Mouse (Mus musculus) gastrocnemius, postnatal 4 days (tissue): ENCODE results near the gene Tmem190. TPM values are rescaled to one million over a fixed set of nuclear protein-coding genes. Genes with fewer than 3 reads are reported as not detected.

Source experiments
- DNase-seq, 2 experiments: peaks; one replicate each; pipeline ENCODE4 v3.0.0; 2021 to 2022; ENCODE audit warnings: low spot score in 2 of 2, mixed read lengths in 2 of 2
- long read RNA-seq, 2 experiments: library from polyadenylated mRNA; stranded (forward); transcript quantifications; one replicate each; pipeline ENCODE4 v2.0.0; 2021
- total RNA-seq, 2 experiments: library from RNA; stranded (reverse); gene quantifications; 2 replicates each; pipeline ENCODE4 v1.2.3; 2021

The Tmem190 gene
- not detected for total RNA-seq
- long read RNA-seq, experiment 1 = 0 reads
- long read RNA-seq, experiment 2 = 0 reads

- no peak for DNase-seq
These were observed at the start of gene Tmem190, which contains the start of gene Il11 for GRCm38 (mm10) chr7:4782759-4783158. Gene Tmem190 (plus strand): TSS chr7:4782937. Gene Il11 (minus strand): TSS chr7:4782859.

DNA sequence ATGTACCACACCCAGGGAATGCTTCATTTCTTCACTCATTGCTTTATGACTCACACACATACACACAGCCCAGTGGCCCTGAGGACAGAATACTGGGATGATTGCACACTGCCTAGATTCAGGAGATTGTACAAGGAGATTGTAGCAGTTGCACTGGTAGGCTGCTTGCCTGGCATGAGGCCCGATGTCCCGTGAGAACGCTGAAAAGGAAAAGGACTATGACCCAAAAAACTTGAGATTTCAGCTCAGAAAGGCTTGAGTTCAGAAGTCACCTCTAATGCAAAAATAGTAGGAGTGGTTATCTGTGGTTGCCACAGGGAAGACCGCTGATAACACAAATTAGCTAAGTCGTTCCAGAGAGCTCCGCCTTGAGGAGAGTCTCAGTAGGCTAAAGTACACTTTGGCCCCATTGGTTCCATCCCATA is 49.8 kb upstream of the Tmem190 start:
- no peak for DNase-seq

DNA sequence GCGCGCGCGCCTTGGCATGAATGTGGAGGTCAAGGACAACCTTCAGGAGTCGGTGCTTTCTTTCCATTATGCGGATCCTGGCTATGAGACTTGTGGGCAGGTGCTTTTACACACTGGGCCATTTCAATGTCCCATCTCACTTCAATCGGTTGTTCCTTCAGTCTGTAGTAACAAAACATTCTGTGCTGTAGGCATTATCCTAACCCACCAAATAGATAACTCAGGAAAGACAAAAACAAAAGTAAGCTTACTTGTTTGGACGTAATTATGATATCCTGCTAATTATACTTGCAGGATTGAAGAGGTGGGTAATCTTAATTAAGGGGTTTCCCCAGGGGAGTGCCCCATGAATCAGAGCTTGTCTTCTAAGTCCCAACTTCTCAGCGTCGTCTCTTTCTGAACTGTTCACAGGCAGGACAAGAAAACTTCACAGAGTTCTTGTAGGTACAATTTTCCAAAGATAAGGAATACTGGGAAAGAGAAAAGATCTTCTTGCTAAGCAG is 43.6 kb upstream of the Tmem190 start:
- no peak for DNase-seq

DNA sequence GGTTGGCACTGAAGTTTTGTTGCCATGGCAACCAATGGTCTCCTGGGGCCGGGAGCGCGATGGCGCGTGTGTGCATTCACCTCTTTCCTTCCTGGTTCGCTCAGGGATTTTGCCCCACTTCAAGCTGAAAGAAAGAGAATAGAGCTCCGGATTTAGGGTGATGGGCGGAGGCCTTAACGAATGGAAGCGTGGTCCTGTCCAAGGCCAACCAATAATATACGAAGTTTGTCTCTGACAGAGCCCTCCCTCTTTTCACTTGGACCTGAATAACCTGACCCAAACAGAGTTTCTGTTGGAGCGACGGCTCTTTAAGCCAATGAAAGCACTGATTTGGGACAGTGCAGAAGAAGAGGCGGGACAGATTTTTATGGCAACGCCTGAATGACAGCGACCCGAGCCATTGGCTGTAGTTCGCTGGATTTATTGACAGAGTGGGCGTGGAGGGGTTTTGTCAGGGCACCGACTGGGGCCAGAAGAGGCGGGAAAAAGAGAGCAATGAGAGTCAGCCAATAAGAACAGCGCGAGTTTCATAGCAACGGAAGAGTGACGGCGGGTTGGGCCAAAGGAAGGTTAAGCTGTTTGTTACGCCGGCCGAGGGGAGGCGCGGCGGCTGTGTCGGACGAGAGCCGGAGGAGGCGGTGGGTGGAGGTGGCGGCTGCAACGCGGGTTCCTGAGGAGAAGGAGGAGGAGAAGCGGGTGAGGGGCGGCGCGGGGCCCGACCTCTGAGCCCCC is 43.0 kb upstream of the Tmem190 start, which contains the start of gene Kmt5c:
Gene Kmt5c (plus strand): TSS at position 572 of the 732 bp plus-strand sequence.
- DNase-seq = peak; percentile 87 to 97

DNA sequence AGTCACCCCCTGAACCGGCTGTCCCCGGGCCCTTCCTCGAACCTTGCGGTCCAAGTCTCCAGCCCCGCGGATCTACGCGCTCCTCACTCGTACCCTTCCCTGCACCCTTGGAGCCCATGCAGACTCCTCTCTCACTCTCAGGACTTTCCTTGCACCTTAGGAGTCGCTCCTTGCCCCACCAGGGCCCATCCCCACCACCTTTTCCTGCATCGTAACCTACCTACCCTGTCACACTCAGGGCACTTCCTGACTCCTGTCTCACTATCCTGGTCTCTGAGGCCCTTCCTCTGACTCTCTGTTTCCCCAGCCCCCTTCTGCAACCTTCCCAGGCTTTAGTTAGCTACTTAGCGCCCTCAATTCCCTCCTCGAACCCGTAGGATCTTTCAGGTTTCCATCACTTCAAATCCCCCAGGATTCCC is 42.4 kb upstream of the Tmem190 start:
- no peak for DNase-seq

DNA sequence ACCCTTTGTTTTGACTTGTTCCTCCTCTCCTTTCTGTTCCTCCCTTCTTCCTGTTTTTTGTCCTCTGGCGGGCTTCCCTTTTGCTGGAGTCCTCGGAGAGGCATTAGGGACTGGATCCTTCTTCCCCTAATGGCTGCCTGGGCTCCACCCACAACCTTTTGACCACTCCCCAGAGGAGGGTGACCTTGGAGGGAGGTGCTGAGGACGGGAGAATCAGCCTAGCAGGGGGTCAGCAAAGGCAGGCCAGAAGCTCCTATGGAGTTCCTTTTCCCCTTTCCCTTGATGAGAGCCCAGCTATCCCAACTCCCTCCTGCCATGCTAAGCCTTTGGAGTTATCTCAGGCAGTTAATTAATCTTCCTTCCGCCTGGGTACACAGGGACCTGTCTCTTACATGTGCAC is 41.6 kb upstream of the Tmem190 start:
- peak in 1 of 2 experiments; percentile 55 for DNase-seq

GRCm38 (mm10) chr7:4741672-4742481 is 40.9 kb upstream of the Tmem190 start:
- DNase-seq = no peak

GRCm38 (mm10) chr7:4742482-4742819 is 40.3 kb upstream of the Tmem190 start:
- DNase-seq = no peak

GRCm38 (mm10) chr7:4743354-4743753 is 39.4 kb upstream of the Tmem190 start:
- no peak for DNase-seq

GRCm38 (mm10) chr7:4744886-4745285 is 37.9 kb upstream of the Tmem190 start:
- DNase-seq = no peak

DNA sequence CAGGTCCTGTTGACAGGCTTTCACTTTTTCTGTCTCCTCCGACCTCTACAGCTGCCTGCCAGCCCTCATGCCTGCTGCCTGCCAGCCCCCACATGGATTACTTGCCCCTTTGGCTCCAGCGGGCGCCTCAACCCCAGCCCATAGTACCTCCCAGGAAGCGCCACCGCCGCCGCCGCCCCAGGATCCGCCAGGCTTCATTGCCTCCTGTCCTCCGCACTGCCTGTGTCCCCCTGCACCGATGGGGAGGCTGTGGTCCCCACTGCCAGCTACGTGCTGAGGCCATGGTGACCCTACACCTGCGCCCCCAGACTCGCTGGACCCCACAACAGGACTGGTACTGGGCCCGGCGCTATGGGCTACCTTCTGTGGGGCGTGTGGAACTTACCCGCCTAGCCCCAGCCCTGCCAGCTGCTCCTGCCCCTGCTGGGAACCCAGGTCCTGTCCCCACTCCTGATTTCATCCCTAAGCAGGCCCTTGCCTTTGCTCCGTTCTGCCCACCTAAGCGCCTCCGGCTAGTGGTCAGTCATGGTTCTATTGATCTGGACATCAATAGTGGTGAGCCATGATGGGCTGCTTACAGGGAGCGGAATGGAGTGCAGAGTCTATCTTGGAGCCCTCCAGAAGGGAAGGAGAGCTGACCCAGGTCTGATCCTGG is 36.3 kb upstream of the Tmem190 start:
- no peak for DNase-seq

GRCm38 (mm10) chr7:4747156-4747899 is 35.4 kb upstream of the Tmem190 start:
- DNase-seq = no peak

DNA sequence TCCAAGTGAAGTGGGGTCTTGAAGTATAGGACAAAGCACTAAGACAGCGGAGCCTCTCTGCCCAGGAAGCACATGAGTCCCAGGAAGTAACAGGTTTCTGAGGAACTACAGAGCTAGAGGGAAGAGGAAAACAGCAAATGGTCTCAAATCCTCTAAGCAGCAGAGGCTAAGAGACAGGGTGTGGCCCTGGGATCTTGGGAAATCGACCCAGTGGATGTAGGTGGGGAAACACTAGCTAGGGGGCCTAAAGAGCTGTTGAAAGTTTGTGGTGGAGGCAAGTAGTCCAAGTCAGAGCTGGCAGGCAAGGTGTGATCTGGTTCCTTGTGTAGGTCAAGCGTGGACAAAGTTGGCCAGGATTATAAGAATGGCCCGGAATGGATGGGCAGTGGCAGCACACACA is 34.4 kb upstream of the Tmem190 start:
- DNase-seq = no peak

DNA sequence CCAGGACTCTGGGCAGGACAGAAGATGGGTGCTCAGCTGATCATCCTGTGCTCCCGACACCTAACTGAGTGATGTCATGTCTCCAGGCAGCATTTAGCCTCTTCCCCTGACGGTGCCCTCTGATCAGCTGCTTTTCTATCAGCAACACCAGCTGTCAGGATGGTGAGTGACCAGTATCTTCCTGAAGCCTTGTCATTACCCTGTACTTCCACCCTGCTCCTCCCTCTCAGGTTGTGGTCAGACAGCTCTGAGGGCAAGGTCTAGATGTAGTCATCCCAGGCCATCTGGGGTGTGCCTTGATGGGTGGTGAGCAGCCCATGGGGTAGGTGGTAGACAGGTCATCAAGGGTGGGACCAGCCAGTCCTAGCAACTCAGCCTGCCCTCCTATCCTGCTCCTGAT is 33.6 kb upstream of the Tmem190 start:
- DNase-seq = no peak

- DNase-seq = peak in 1 of 2 experiments; percentile 43
These were observed 30.5 kb upstream of the Tmem190 start for GRCm38 (mm10) chr7:4751971-4752820.

GRCm38 (mm10) chr7:4752821-4753570 is 29.7 kb upstream of the Tmem190 start, which contains the start of gene Cox6b2:
Gene Cox6b2 (minus strand): TSS chr7:4753094.
- DNase-seq = peak; percentile 51 to 71

- no peak for DNase-seq
These were observed 23.1 kb upstream of the Tmem190 start for GRCm38 (mm10) chr7:4759670-4760069.

DNA sequence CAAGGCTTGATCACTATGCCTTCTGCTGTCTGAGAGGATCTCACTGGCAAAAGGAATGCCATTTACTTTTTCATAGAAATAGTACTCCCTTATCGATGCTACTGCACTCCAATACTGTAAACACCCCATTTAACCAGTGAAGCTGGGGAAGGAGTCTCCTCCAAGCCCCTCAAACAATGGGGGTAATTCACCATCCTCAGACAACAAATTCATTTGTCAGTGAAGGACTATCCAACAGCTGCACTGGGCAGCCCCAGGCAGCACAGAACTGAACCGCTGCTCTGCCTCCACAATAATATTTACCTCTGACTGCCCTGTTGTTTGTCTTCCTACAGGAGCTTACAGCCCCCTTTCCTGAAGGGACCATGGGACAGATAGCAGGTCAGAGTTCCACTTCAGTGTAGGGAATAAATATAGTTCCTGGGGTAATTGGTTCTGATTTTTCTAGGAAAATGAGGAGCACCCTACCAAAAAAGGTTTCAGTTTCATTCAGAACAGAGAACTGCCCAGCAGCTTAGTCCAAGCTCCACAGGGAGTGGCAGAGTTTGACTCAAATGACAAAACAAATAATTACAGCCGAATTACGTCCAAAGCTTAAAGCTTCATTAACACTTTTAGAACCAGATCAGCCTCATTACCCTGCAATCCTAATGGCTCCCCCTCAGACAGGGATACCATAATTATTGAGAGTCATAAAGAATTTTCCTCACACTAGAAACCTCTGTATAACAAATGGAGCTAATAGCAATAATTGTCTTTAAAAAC is 17.6 kb upstream of the Tmem190 start:
- no peak for DNase-seq
